Mouse (Mus musculus) lung, postnatal 0 days (tissue): ENCODE measurements around the gene Fcer1g.

Experiments used
- CTCF ChIP-seq: IDR thresholded peaks from 2 replicates; pipeline ENCODE4 v1.5.1; 2016; ENCODE audit warnings: antibody characterized with exemption, mild to moderate bottlenecking
- EP300 ChIP-seq: IDR thresholded peaks from 2 replicates; pipeline ENCODE4 v1.6.1; 2016; ENCODE audit warnings: antibody characterized with exemption, mild to moderate bottlenecking, control low read depth

GRCm38 (mm10) chr1:171184314-171184713 is 49.9 kb downstream of the Fcer1g start:
- TF ChIP-seq CTCF (peak; percentile 62), EP300 (peak; percentile 88)
